Mouse (Mus musculus) spleen, adult 2 months (tissue): ENCODE measurements around the gene Cbfa2t3.

ENCODE experiments used
- CTCF ChIP-seq: fragments of 200-500 bp; IDR thresholded peaks from 2 replicates; pipeline ENCODE4 v1.5.1; 2011; ENCODE audit warnings: mild to moderate bottlenecking, inconsistent platforms; ENCODE audit not compliant: insufficient read depth, insufficient read length, insufficient replicate concordance; ENCODE audit errors: extremely low read depth
- POLR2A ChIP-seq: fragments of 200-500 bp; IDR thresholded peaks from 2 replicates; pipeline ENCODE4 v1.6.1; 2011; ENCODE audit warnings: low read depth, low read length, inconsistent platforms

- TF ChIP-seq CTCF (no peak), POLR2A (no peak)
Measured at GRCm38 (mm10) chr8:122718711-122719499, 20.0 kb upstream of the Cbfa2t3 start.
